Mouse (Mus musculus) cerebellum, adult 18-20 months (tissue): ENCODE data around the gene Rin2.
"Not testable (repeated sequence)": the region's sequence is repeated elsewhere in the genome, so short reads cannot be mapped to it uniquely, and the experiment has no call there.

Source experiments
- DNase-seq, 2 experiments: peaks; one replicate each; pipeline ENCODE4 v3.0.0; 2021

The Rin2 gene

DNA sequence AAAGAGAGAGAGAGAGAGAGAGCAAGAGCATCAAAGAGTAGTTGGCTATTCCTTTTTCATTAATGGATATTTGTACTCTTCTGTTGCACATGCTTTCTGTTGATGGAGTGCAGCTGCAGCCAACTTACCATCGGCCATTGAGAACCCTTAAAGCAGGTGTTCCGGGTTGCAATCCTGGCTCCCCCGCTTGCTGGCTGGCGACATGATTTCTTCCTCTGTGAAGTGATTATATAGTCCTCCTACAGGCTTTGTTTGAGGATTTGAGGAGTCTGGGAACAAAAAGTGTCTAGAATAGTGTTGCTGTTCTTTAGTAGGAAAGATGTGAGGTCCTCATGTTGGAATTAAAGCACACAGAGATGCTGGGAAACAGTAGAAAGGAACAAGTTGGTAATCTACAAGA lies 196.3 kb downstream of the Rin2 start:
- no peak for DNase-seq

DNA sequence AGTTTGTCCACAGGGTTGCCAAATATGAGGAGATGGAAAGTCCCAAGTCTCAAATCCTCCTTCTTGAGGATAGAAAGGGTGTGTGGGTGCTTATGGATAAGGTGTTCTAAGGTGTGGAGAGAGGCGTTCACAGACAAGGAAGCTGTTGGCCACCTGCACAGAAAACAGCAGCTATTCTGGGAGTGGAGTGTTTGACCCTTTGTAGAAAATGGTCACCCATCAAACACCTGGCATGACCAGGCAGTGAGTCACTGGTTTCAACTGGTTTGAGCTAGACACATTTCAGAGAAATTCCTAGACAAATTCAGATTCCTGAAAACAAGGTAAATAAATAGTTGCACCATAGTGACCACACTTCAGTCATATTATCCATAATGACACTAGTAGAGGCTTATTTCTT lies 197.1 kb downstream of the Rin2 start:
- DNase-seq, result no peak

DNA sequence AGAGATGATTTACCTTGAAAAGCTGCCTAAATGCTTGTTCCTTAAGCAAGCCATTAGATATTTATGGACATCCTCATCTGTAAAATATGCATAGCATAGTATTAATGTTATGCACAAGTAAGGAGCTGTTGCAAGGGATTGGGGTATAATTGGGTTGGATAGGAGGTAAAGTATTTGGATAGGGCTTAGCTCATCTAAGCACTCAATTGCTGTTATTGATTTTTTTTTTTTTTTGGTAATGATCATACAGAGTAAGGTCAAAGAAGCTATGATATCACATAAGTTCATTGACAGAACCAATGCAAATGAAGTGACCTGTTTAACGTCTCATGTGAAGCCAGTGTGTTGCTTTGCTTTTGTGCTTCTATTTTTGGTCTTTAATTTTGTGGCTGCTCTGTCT lies 198.9 kb downstream of the Rin2 start:
- DNase-seq, result no peak

DNA sequence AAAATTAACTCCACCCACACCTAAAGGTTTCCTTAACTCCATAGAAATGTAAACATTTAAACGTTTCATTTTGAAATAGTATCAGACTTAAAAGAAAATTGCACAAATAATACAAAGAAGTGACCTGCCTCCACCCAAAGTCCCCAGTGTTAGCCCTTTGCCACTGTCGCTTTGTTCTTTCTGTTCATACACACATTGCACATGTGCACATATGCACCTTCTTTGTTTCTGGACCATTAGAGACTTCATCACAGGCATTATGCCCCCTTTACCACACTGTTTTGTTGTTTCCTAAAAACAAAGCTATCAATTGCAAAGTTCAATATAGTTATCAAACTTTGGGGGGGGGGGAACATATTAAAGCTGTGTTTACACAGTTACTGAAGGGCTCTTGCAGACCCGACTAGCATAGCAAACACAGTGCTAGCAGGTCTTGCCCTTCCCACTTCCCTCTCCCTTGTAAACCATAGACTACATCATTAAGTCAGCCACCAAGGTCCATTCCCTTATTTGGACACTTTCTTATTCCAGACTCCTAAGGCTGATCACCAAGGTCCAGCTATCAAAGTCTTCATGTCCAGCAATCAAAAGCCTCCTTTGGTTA lies 200.0 kb downstream of the Rin2 start:
- DNase-seq, result no peak

DNA sequence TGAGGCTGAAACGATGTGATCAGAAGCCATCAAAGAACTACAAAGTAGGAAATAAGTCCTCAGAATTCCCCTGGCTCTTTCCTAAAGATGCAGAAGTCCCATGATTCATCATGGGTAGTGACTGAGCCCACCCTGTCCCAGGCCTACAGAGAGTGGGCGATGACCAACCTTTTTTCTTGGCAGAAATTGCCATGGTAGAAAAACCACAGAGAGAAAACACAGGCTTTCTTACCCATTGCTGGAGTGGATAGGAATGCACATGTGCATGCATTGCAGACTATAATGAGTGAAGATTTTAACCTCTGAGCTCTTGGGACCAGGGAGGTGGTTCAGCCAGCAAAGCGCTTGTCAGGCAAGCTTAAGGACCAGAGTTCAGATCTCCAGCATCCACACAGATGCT lies 202.2 kb downstream of the Rin2 start:
- no peak for DNase-seq

DNA sequence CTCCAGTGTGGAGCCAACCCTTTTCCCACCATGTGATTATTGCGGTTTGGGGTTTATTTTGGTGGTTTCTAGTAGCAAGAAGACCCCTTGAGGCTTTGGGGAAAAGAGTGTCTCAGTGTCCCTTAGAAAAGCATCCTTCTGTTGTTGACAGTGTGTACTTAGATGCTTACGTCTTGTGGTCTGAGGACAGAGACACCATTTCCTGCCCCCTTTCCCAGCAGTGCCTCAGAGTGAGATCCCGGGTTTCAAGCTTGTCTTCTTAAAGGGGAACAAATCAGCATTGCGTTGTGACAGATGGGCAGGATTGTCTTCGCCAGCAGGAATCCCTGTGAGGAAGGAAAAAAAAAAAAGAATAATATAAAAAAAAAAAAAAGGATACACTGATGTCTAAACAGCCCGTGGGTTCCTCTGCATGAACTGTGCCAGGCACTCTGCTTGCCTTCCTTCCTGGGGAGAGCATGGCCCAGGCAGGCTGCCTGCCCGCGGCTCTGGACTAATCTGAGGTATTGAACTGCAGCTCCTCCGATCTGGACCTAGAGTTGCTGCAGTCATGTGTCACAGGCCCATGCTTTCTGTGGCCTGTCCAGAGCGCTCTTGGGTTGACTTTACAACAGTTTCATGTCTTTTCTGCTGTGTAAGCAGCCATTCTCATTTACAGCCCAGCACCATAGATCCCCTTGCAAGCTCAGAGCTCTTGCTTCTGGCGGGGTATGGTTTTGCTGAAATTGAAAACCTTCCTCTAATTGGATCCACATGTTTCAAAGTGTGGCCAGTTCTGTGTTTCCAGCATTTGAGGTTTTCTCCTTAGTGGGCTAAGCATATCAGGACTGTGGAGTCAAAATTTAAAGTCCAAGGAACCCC lies 206.1 kb downstream of the Rin2 start:
- DNase-seq, result peak; percentile 44 to 51

DNA sequence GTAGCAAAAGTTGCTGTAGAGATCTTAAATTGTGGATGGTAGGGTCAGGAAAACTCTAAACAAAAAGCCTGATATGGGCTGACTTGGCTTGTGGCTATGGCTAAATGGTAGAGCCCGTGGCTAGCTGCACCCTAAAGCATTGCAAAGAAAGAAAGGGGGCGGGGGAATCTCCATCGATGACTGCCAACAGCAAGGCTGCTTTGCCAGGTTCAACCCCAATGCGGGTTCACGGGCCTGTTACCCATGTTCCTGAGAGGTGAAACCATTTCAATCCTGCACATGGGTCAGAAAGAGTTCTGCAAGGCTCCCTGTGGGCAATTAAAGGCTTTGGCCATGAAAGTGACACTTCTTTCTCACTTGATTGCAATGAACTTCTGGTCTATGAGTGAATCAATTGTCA lies 206.9 kb downstream of the Rin2 start:
- no peak for DNase-seq

DNA sequence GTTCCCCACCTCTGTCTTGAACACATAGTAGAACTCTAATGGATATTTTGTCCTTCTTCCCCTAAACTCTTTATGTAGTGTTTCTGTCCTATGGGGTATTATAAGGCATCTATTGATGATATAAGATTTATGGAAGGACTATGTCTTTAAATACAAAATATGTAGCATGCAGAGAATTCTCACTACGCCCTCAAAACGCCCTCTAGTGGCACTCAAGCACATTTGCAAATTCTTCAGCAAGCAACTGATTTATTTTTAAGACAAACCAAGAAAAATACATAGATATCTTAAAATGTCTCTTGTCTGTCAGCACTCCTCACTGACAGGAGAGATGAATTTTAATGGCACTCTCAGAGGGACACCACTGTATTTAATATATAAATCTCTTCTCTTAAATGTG lies 207.4 kb downstream of the Rin2 start:
- no peak for DNase-seq

DNA sequence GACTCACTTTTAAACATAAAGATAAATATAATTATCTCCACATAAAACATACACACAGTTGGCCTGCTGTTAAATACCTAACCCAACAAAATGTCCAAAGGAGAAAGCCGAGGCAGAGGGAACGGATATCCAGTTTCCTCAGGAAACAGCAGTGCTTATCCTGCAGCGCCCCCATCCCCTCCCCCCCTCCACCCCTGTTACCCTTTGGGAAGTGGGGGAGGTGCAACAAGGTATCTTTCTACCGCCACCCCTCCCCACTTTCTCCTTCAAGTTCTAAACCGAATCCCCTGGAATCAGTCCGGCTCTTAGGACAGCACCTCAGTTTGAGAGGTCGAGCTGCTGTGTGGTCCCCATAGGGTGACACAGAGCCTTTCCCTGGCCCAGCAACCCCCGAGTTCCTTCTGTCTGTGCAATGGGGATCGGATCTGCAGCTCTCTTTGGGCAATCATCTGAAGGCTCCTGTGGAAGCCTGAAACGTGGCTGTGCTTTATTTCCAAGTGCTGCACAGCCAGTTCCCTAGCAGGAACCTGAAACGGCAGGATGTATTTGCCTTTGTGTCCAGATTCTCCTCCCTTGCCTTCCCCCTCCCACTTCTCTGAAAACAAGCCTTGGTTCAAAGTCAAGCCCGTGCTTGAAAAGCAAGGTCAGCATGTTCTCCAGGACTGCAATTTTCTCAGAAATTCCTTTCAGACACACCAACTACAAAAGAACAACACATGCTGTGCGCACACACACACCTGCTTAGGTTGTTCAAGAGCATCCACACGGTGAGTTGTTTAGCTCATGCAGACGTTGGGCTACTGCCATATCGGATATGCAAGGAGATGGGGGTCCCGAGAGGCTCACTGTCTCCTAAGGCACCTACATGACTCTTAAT lies 209.3 kb downstream of the Rin2 start:
- DNase-seq, result no peak

DNA sequence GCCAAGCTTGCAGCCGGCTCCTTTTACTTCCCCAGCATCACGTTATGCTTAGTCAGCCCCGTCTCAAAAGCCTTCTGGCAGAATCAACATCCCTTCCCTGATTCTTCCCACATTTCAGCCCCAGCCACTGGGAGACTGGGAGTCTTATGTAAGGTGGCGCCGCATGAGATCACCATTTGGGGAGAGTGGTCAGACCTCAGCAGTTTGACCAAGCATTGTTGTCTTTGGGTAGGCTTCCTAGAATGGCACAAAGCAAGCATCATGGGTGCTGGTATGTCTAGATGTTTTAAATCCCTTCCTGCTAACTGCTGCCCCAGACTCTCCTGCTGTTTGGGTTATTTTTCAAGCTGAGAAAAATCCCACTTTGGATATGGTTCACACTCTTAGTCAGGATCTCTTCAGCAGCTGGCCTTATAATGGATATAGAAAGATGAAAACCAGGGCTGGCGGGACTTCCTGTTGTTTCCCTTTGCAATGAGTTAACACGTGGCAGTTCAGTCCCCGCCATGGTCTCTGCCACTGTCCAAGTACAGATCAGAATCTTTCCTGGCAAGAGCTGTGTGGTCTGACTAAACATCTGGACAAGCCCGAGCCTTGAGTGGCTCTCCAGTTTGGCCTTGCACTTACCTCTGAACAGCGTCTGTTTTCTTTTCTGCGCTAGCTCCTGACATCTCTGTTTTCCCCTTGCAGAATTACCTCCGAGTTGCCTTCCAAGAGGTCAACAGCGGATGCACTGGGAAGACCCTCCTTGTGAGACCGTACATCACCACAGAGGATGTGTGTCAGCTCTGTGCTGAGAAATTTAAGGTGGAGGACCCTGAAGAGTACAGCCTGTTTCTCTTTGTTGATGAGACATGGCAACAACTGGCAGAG lies 210.1 kb downstream of the Rin2 start:
- no peak for DNase-seq

DNA sequence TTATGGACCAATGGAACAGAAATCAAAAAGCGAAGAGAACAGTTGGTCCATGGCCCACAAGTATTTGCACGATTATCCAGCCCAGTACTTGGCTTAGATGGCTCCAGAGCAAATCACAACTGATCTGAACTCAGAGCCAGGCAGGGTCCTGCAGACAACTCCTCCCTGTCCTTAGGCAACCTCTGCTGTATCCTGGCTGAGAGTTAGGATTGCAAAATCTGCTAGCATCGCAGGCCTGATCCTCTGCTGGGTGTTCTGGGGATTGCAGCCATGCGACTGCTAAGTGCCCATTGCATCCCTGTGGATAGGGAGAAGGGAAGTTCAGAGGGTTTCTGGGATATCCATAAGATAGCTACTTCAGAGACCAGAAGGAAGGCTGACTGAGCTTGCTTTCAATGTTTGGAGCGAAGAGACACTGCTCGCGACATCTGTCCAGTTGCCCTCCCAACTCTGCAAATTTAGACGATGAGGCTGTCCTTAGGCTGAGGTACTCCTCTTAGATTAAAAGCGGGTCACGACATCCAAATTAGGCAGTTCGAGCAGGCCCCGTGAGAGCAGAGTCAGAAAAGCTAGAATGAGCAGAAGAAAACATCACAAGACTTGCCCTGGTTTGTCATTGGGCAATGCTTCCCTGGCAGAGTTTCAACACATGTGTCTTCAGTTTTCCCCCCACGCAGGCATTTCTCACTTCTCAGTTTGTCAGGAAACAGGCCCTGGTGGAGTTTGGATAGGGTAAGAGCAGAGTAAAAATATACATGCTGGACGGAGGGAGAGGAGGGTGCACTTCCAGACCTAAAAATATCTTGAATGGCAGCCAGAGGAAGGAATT lies 213.1 kb downstream of the Rin2 start:
- no peak for DNase-seq

DNA sequence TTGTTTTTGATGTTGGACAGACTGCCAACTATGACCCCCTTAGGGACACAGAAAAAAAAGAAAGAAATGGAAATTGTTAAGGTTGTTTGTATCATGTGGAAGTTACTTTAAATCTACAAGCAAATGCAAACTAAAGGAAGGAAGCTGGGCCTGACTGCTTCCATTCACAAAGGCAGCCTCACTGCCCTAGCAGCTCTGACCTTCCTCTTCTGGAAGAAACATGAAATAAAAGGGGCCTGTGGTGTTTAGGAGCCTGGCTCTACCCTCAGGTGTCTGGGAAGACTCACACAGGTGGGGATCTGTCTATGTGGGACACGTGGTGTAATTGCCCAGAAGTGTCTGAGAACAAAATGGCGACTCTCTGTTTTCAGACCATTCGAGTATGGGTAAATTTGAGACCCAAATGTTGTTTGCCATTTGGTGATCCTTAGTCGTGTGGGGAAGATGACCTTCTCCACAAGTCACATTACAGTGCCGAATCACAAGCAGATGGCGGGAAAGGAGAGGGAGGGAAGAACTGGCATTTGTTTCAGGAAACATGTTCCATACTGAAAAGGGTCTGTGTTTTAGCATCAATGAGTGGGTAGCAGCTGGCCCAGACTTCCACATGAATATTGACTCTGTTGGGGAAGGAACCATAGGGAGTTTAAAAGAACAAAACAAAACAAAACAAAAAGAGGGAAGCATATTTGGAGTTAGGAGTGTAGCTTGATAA lies 213.9 kb downstream of the Rin2 start:
- no peak for DNase-seq

DNA sequence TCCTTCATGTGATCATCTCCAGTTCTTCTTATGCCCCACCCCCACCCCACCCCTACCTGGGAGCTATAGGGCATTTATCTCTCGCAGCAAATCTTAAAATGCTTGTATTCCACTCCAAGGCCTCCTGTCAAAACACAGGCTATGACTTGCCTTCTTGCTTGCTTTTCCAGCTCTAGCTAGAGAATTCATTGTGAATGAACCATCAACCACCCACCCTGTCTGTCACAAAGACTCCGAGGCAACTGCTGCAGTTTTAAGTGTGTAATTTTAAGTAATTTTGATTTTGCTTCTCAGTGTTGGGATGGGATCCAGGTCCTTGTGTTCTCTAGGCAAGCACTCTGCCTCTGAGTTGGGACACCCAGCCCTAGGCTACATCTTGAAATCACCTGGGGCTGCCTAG lies 215.6 kb downstream of the Rin2 start:
- DNase-seq, result no peak

DNA sequence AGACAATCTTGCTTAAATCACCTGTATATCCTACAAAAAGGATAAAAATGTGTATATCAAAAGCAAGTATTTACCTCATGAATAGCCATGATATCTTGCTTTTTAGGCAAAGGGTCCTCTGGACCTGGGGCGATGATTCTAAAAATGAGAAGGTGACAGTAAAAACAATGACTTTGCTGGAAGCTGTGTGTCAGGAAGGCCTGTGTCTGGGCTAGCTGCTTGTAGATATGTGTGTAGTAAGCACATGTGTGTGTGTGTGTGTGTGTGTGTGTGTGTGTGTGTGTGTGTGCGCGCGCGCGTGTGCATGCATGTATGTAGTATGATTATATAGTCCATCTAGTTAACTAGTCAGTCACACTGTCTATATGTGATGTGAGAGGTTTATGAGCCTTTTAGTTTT lies 218.7 kb downstream of the Rin2 start:
- DNase-seq, result no peak

DNA sequence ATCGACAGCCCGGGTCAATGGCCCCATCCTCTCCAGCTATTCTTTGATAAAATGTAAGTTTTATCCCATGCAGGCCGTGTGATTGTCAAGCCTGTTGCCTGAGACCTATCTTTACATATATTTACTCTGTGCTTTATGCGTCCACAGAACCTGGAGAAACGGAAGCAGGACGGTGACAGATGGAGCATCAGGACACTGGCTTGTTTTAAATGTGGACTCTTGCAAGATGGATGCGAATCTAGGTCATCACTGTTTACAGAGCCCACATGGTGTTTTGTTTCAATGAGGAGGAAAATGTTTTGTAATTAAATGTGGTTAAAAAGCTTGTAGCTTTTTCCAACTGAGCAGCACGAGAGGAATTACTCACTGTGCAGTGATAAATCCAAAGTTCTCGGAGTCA lies 223.1 kb downstream of the Rin2 start:
- DNase-seq, result peak; percentile 68 to 81

DNA sequence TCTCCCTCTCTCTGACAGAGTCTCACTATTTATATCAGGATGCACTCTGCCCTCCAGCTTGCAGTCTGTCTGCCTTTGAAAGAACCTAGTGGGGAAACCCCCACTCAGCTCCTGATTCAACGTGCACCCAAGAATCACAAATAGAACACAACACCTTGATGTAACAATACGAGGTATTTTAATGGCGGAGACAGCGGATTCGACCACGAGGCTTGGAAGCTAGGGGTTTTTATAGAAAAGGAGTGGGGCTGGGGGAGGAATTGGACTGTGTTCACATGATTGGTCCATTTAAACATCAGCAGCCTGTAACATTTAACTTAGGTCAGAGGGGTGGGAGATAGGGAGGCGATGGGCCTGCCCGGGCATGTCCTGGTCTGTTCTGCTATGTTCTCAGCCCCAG lies 225.3 kb downstream of the Rin2 start:
- DNase-seq, result not testable (repeated sequence)

DNA sequence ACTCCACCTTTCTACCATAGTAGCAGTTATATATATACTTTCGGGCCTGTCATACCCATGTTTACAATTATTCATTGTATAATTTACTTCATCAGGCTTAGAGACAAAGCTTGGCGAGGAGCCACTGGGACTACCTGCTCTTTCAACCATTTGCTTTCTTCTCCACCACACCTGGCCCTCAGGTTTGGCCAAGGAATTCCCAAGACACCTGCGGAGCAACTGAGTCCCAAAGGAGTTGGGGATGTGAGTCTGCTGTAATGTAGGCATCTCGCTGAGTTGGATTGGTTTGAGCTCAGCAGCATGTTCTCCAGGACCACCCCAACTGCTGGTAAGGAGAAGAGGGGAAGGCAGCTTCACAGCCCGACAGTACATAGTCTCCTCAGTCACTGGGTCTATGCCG lies 226.8 kb downstream of the Rin2 start, which contains the start of gene Naa20:
Gene Naa20 (plus strand): TSS at position 239 of the 400 bp plus-strand sequence.
- no peak for DNase-seq

DNA sequence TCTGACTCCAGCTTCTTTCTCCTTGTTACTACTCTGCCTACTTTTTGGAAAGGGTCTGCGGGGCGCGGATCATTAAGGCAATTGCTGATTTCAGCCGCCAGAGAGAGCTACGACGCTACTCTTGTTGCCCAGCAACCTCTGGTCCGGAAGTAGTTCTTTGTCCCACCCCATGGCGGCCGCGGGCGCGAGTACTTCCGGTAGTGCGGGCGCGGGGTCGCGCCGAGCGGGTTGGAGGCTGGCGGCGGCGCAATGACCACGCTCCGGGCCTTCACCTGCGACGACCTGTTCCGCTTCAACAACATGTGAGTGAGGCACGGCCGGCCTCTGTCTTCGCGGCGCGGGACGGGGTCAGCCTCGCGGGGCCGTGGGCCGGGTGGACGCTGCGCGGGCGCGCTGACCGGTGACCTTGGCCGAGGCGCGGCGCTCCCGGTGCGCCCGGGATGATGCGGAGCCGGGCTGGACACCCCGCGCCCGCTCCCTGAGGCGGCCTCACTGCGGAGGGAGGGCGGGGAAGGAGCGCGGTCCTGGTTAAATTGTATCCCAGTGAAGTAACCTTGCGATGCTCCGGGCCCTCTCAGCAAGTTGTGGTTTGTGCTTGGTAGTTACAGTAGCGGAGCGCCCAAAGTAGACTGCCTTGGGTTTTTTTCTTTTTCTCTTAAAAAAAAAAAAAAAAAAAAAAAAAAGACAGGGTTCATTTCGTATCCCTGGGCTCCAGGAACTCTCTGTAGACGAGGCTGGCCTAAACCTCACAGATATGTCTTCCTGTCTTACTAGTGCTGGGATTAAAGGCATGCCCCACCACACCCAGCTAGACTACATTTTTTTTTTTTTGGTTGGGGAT lies 228.3 kb downstream of the Rin2 start:
- peak; percentile 91 to 93 for DNase-seq

DNA sequence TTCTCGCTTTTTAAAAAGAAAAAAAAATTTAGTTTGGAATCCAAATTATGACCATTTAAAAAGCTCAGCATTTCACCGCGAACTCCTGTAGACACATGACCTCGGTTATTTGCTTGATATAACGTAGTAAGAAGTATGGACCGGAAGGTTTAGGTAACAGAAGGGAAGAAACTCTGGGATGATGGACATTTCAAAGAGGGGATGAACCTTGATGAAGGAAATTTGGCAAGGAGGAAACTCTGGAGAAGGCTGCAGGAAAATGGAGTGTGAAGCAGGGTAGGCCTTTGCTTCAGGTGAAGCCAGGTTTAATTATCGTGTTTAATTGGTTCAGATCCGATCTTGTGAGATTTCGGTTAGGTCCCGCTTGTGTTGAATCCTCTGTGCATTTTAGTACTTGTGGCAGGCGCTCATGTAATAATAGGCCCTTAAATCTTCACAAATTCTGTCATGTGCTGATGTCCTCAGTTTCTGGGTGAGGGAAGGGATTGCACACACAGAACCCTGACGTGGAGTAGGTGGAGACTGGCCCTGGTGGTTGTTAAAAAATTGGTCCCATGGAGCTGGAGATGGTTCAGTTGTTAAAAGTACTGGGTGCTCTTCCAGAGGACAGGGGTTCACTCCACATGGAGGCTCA lies 229.1 kb downstream of the Rin2 start:
- no peak for DNase-seq
